Mouse (Mus musculus): ENCODE data around the gene Twf2. TPM values are rescaled to one million over a fixed set of nuclear protein-coding genes. Genes with fewer than 3 reads are reported as not detected.

The Twf2 gene
- polyA plus RNA-seq, 1 experiment from 2014 or later: 53.9 TPM

- H3K36me3 ChIP-seq: peaks cover 16% of the 10 kb centered on the region
- ATAC-seq (ENCODE audit: low FRiP score): no peak
- H3K4me3 ChIP-seq: peak overlapping the region; percentile 67
- peak overlapping the region; percentile 90 for H3K9ac ChIP-seq
- H3K9me3 ChIP-seq: no peaks in the 10 kb centered on the region
- H3K4me2 ChIP-seq: peak overlapping the region; percentile 71
- H3K27me3 ChIP-seq: peaks cover 14% of the 10 kb centered on the region; the same call in 1 of the 2 replicates
- H3K4me1 ChIP-seq (replicated peaks): peaks cover 51% of the 10 kb centered on the region
- 65% methylated on average over 7 of the region's 7 CpGs for WGBS
- no peak overlapping the region for H3K27ac ChIP-seq
Observed at GRCm38 (mm10) chr9:106203990-106204851, 1.3 kb downstream of the Twf2 start.

- Histone ChIP-seq H3K4me1 (replicated peaks) (peaks cover 45% of the 10 kb centered on the region), H3K36me3 (peaks cover 20% of the 10 kb centered on the region), H3K9me3 (no peaks in the 10 kb centered on the region), H3K4me2 (no peak overlapping the region), H3K27ac (no peak overlapping the region), H3K4me3 (no peak overlapping the region), H3K9ac (peak overlapping the region; percentile 35; the same call in 1 of the 2 replicates), H3K27me3 (no peaks in the 10 kb centered on the region)
- no peak for ATAC-seq (ENCODE audit: low FRiP score)
- 84% methylated on average over 7 of the region's 7 CpGs for WGBS
Observed at GRCm38 (mm10) chr9:106205713-106206290, 2.9 kb downstream of the Twf2 start.

- Histone ChIP-seq H3K27me3 (no peaks in the 10 kb centered on the region), H3K4me2 (no peak overlapping the region), H3K4me3 (no peak overlapping the region), H3K36me3 (peaks cover 20% of the 10 kb centered on the region), H3K4me1 (replicated peaks) (peaks cover 52% of the 10 kb centered on the region), H3K9ac (0 out of 2 replicates have a peak overlapping the region, but pooled peaks have one; percentile 9), H3K27ac (no peak overlapping the region), H3K9me3 (no peaks in the 10 kb centered on the region)
- no peak for ATAC-seq (ENCODE audit: low FRiP score)
- WGBS: 94% methylated on average over 2 of the region's 2 CpGs
Observed at GRCm38 (mm10) chr9:106206515-106206914, 3.6 kb downstream of the Twf2 start.

DNA sequence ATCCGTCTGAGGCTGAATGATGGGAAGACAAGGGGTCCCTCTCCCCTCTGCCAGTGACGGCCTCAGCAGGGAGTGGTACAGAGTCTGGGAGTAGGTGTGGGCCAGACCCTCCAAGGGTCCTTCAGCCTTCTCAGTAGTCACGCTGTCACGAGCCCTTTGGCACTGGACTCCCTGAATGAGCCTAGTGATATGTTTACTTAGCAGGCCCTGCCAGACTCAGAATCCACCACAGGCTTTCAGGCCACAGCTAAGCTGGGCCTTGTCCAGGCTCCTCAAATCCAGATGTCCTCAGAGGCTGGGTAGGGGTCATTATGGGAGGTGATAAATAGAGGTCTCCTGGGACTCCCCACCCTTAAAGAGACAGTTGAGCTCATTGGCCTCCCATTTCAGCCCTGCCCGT lies 5.3 kb downstream of the Twf2 start:
- no peak overlapping the region for H3K4me2 ChIP-seq
- no peak for ATAC-seq (ENCODE audit: low FRiP score)
- H3K9ac ChIP-seq: no peak overlapping the region; the same call in 1 of the 2 replicates
- WGBS: 87% methylated on average over 5 of the region's 5 CpGs
- H3K9me3 ChIP-seq: no peaks in the 10 kb centered on the region
- peaks cover 55% of the 10 kb centered on the region for H3K4me1 ChIP-seq (replicated peaks)
- no peak overlapping the region for H3K4me3 ChIP-seq
- no peak overlapping the region for H3K27ac ChIP-seq
- H3K27me3 ChIP-seq: no peaks in the 10 kb centered on the region
- H3K36me3 ChIP-seq: peaks cover 30% of the 10 kb centered on the region

DNA sequence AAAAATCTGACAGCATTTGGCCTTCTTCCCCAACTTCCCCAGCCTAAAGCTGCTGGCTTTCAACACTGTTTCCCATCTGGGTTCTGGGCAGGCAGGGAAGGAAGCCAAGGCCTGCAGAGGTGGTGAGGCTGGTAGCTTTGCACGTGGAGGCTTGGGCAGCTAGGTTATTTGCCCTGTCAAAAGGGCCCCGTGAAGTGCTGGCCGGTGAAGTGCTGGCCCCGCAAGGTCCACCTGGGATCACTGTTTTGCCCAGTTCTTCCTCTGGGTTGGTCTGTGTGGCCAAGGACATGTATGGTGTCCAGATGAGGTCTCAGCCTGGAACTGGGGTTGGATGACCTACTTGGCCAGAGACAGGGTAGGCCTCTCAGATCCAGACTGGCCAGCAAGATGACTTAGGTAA lies 7.0 kb downstream of the Twf2 start:
- Histone ChIP-seq H3K36me3 (peaks cover 48% of the 10 kb centered on the region), H3K4me1 (replicated peaks) (peaks cover 37% of the 10 kb centered on the region), H3K4me2 (no peak overlapping the region), H3K4me3 (no peak overlapping the region), H3K27ac (no peak overlapping the region), H3K9ac (no peak overlapping the region), H3K9me3 (no peaks in the 10 kb centered on the region), H3K27me3 (no peaks in the 10 kb centered on the region)
- 91% methylated on average over 4 of the region's 4 CpGs for WGBS
- ATAC-seq (ENCODE audit: low FRiP score): no peak

DNA sequence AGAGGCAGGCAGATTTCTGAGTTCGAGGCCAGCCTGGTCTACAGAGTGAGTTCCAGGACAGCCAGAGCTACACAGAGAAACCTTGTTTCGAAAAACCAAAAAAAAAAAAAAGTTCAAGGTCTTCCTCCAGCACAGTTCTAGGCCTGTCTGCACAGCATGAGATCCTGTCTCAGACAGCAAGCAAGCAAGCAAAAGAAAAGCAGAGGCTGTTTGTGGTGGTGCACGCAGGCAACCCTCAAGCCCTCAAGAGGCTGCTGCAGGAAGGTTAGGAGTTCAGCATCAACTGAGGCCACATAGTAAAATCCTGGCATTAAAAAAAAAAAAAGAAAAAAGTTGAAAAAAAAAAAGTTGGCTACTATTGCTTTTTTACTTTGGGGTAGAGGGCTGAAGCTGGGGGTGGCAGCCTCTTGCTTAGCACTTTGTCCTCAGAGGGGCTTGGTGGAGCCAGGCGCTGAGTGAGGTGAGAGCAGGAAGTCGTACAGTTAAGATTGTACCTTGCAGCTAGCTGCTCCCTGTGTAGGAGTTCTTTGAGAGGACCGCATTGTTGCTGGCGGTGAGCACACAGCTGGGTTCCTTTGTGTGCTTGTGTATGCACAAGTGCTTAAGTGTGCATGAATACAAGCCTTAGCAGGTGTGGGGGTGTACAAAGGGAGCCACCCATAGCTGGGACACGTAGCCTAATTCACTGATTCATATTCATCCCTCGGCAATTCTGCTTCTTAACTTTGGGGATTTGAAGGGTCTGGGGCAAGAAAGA lies 8.1 kb downstream of the Twf2 start:
- 37% methylated on average over 9 of the region's 9 CpGs for WGBS
- ATAC-seq (ENCODE audit: low FRiP score): 0 out of 2 replicates have a peak, but pooled peaks have one; percentile 6

DNA sequence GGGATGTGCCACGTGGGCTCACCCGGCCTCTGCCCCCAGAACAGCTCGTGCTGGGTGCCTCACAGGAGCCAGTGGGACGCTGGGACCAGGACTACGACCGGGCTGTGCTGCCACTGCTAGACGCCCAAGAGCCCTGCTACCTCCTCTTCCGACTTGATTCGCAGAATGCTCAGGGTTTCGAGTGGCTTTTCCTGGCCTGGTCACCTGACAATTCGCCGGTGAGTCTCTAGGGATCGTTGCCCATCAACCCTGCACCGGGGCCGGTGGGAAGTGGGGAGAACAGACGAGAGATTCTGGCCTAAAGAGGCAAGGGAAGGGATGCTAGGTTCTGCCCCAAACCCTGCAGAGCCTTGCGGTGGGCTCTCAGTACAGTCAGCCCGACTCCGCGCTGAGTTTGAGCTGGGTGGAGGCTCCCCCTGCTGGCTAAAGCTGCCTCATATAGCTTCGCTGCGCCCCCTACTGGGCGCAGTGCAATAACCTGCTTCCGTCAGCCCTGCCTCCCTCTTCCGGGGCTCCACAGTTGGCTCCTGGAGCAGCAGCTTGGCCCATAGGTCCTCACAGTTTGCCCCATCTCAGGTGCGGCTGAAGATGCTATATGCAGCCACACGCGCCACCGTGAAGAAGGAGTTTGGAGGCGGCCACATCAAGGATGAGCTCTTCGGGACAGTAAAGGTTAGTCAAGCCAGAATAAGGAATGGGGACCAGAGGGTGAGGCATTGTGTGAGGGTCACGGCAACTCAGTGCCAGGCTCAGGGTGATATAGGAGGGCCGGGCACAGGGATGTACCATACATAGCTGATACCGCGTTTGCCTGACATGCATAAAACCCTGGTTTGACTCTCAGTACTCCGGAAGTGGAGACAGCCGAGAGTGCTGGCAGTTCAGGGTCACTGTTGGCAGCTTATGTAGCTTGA lies 9.0 kb downstream of the Twf2 start:
- Histone ChIP-seq H3K27ac (peak overlapping the region; percentile 69), H3K4me3 (peak overlapping the region; percentile 31), H3K4me1 (replicated peaks) (peaks cover 18% of the 10 kb centered on the region), H3K36me3 (peaks cover 56% of the 10 kb centered on the region), H3K9ac (peak overlapping the region; percentile 68), H3K27me3 (no peaks in the 10 kb centered on the region), H3K4me2 (peak overlapping the region; percentile 56), H3K9me3 (no peaks in the 10 kb centered on the region)
- WGBS: 17% methylated on average over 37 of the region's 37 CpGs
- peak; percentile 84 for ATAC-seq (ENCODE audit: low FRiP score)

More for the DNA sequence above, 8.1 kb downstream of the Twf2 start:
- Histone ChIP-seq H3K4me1 (replicated peaks) (peaks cover 27% of the 10 kb centered on the region), H3K4me3 (peak overlapping the region; percentile 31; the same call in 1 of the 2 replicates), H3K27ac (peak overlapping the region; percentile 69; the same call in 1 of the 2 replicates), H3K36me3 (peaks cover 54% of the 10 kb centered on the region), H3K9ac (peak overlapping the region; percentile 68), H3K27me3 (no peaks in the 10 kb centered on the region), H3K9me3 (no peaks in the 10 kb centered on the region), H3K4me2 (peak overlapping the region; percentile 56)

- 90% methylated on average over 12 of the region's 12 CpGs for WGBS
- ATAC-seq (ENCODE audit: low FRiP score): peak; percentile 19; the same call in 1 of the 2 replicates
- no peak overlapping the region for H3K27ac ChIP-seq
- H3K4me1 ChIP-seq (replicated peaks): peaks cover 14% of the 10 kb centered on the region
- no peaks in the 10 kb centered on the region for H3K9me3 ChIP-seq
- H3K4me2 ChIP-seq: no peak overlapping the region
- no peaks in the 10 kb centered on the region for H3K27me3 ChIP-seq
- peaks cover 54% of the 10 kb centered on the region for H3K36me3 ChIP-seq
- no peak overlapping the region for H3K9ac ChIP-seq
- no peak overlapping the region for H3K4me3 ChIP-seq
Observed at GRCm38 (mm10) chr9:106212594-106212981, 9.7 kb downstream of the Twf2 start.

DNA sequence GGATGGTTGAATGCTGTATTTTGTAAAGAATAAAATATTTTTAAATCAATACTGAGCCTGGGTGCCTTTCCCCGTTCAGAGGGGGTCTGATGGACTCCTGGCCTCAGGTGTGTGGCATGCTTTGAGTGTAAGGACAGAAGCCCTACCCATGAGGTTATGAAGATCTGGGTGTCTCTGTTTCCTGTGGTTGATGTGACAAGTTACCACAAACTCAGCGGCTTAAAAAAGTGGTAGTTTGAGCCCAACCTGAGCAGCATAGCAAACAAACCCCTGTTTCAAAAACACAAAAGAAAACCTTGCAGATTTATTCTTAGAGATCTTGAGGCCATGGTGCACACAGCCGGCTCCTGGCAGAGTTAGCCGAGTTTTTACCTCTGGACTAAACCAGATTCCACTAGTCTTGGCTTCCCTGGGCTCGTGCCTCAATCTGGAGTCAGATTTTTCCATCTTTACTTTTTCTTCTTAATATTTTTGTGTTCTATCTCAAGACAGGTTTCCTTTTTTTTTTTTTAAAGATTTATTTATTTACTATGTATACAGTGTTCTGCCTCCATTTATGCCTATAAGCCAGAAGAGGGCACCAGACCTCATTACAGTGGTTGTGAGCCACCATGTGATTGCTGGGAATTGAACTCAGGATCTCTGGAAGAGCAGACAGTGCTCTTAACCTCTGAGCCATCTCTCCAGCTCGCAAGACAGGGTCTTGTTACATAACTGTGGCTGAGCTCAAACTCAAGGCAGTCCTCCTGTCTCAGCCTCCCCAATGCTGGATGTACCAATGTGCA lies 12.6 kb downstream of the Twf2 start:
- 85% methylated on average over 6 of the region's 6 CpGs for WGBS
- no peak overlapping the region for H3K4me3 ChIP-seq

GRCm38 (mm10) chr9:106216971-106217370 lies 14.1 kb downstream of the Twf2 start:
- Histone ChIP-seq H3K27me3 (no peaks in the 10 kb centered on the region), H3K9ac (no peak overlapping the region), H3K4me3 (no peak overlapping the region), H3K4me1 (replicated peaks) (0 out of 2 replicates have a peak, but pooled peaks cover 4% of the 10 kb centered on the region), H3K36me3 (peaks cover 39% of the 10 kb centered on the region), H3K27ac (no peak overlapping the region), H3K9me3 (no peaks in the 10 kb centered on the region), H3K4me2 (no peak overlapping the region)
- WGBS: 84% methylated on average over 7 of the region's 7 CpGs
- no peak for ATAC-seq (ENCODE audit: low FRiP score)

More for the DNA sequence above, 12.6 kb downstream of the Twf2 start:
- Histone ChIP-seq H3K9me3 (no peaks in the 10 kb centered on the region), H3K4me2 (no peak overlapping the region), H3K27ac (no peak overlapping the region), H3K9ac (no peak overlapping the region), H3K36me3 (peaks cover 39% of the 10 kb centered on the region), H3K27me3 (no peaks in the 10 kb centered on the region), H3K4me1 (replicated peaks) (peaks cover 14% of the 10 kb centered on the region)
- no peak for ATAC-seq (ENCODE audit: low FRiP score)
